Mouse (Mus musculus) midbrain, embryonic 12.5 days (tissue): Measurements from ENCODE around the gene Ptges3. TPM values are rescaled to one million over a fixed set of nuclear protein-coding genes. Genes with fewer than 3 reads are reported as not detected.
"Not testable (repeated sequence)": the region's sequence is repeated elsewhere in the genome, so short reads cannot be mapped to it uniquely, and the experiment has no call there.

Source experiments
- ATAC-seq: fragments of 200-750 bp; cut with Nextera tagmentation; 2 replicates; pipeline ENCODE4 v1.8.0; 2017; ENCODE audit warnings: low read depth, moderate TSS enrichment, moderate library complexity; ENCODE audit not compliant: low FRiP score
- H3K27ac ChIP-seq: fragments of 300-500 bp; sonication (generic); replicated peaks from 2 replicates; pipeline ENCODE4 v1.5.1; 2016; ENCODE audit warnings: mild to moderate bottlenecking
- H3K27me3 ChIP-seq: fragments of 300-500 bp; sonication (generic); 2 replicates; pipeline ENCODE4 v1.6.1; 2016; ENCODE audit warnings: mild to moderate bottlenecking
- H3K36me3 ChIP-seq: fragments of 300-500 bp; sonication (generic); 2 replicates; pipeline ENCODE4 v1.6.1; 2016
- H3K4me1 ChIP-seq: fragments of 300-500 bp; sonication (generic); 2 replicates; pipeline ENCODE4 v1.6.1; 2016
- H3K4me2 ChIP-seq: fragments of 300-500 bp; sonication (generic); replicated peaks from 2 replicates; pipeline ENCODE4 v1.6.1; 2016; ENCODE audit warnings: mild to moderate bottlenecking, moderate library complexity
- H3K4me3 ChIP-seq: fragments of 300-500 bp; sonication (generic); 2 replicates; pipeline ENCODE4 v1.5.1; 2016; ENCODE audit warnings: mild to moderate bottlenecking
- H3K9ac ChIP-seq: fragments of 300-500 bp; sonication (generic); replicated peaks from 2 replicates; pipeline ENCODE4 v1.6.1; 2016; ENCODE audit warnings: mild to moderate bottlenecking, moderate library complexity
- H3K9me3 ChIP-seq: fragments of 300-500 bp; sonication (generic); 2 replicates; pipeline ENCODE4 v1.6.1; 2016; ENCODE audit warnings: mild to moderate bottlenecking
- WGBS: fragments of 180-500 bp; shearing (Covaris S2); methylation state at CpG from one replicate; pipeline ENCODE4 v1.1.7; 2016; 5-methylcytosine and 5-hydroxymethylcytosine counted together
- polyA plus RNA-seq: library from polyadenylated mRNA; unstranded; fragments of >200 nt; fragmentation: Nextera tagmentation; extraction: Ambion mirVana; gene quantifications from 2 replicates; pipeline ENCODE4 v1.2.1, GENCODE M21; 2016

Gene Ptges3
- polyA plus RNA-seq, 1 experiment from 2014 or later, result 545 TPM

DNA sequence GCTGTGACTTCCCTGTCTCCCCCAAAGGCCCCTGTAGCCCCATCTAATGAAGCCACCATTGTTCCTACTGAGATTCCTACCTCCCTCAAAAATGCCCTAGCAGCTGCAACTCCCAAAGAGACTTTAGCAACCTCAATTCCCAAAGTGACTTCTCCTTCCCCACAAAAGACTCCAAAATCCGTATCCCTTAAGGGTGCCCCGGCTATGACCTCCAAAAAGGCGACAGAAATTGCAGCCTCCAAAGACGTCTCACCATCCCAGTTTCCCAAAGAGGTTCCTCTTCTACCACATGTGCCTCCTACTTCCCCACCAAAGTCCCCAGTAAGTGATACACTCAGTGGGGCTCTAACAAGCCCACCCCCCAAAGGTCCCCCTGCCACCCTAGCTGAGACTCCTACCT, 17.1 kb upstream of the Ptges3 start:
- Histone ChIP-seq H3K9me3 (no peaks in the 10 kb centered on the region), H3K4me1 (peaks cover 40% of the 10 kb centered on the region), H3K4me2 (no peak overlapping the region), H3K36me3 (peaks cover 79% of the 10 kb centered on the region), H3K27ac (no peak overlapping the region), H3K27me3 (no peaks in the 10 kb centered on the region), H3K9ac (no peak overlapping the region), H3K4me3 (no peak overlapping the region)
- ATAC-seq, result no peak
- WGBS, result 82% methylated on average over 4 of the region's 4 CpGs

DNA sequence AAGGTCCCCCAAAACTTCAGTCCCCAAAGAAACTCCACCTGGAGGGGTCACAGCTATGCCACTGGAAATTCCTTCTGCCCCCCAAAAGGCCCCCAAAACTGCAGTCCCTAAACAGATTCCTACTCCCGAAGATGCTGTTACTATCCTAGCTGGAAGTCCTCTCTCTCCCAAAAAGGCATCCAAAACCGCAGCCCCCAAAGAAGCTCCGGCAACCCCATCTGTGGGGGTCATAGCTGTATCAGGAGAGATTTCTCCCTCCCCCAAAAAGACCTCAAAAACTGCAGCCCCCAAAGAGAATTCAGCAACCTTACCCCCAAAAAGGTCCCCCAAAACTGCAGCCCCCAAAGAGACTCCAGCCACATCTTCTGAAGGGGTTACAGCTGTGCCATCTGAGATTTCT, 16.3 kb upstream of the Ptges3 start:
- Histone ChIP-seq H3K4me3 (no peak overlapping the region), H3K9ac (no peak overlapping the region), H3K27ac (no peak overlapping the region), H3K4me2 (no peak overlapping the region), H3K4me1 (peaks cover 32% of the 10 kb centered on the region), H3K36me3 (peaks cover 85% of the 10 kb centered on the region), H3K27me3 (no peaks in the 10 kb centered on the region), H3K9me3 (no peaks in the 10 kb centered on the region)
- WGBS, result 91% methylated on average over 3 of the region's 3 CpGs
- ATAC-seq, result no peak

DNA sequence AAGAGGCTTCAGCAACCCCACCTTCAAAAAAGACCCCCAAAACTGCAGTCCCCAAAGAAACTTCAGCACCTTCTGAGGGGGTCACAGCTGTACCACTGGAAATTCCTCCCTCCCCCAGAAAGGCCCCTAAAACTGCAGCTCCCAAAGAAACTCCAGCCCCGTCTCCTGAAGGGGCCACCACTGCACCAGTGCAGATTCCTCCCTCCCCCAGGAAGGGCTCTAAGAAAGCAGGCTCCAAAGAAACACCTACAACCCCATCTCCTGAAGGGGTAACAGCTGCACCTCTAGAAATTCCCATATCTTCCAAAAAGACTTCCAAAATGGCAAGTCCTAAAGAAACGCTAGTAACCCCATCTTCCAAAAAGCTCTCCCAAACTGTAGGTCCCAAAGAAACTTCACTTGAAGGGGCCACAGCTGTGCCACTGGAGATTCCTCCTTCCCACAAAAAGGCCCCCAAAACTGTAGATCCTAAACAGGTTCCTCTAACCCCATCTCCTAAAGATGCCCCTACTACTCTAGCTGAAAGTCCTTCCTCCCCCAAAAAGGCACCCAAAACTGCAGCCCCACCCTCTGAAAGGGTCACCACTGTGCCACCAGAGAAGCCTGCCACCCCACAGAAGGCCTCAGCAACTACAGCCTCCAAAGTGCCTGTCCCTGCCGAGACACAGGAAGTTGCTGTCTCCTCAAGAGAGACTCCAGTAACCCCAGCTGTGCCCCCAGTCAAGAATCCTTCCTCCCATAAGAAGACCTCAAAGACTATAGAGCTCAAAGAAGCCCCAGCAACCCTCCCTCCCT, 15.5 kb upstream of the Ptges3 start:
- H3K9ac ChIP-seq, result no peak overlapping the region
- WGBS, result 74% methylated on average over 3 of the region's 3 CpGs
- no peaks in the 10 kb centered on the region for H3K27me3 ChIP-seq
- ATAC-seq, result no peak
- H3K4me2 ChIP-seq, result no peak overlapping the region
- H3K36me3 ChIP-seq, result peaks cover 93% of the 10 kb centered on the region
- H3K27ac ChIP-seq, result no peak overlapping the region
- H3K4me1 ChIP-seq, result peaks cover 27% of the 10 kb centered on the region
- H3K4me3 ChIP-seq, result no peak overlapping the region
- H3K9me3 ChIP-seq, result no peaks in the 10 kb centered on the region

DNA sequence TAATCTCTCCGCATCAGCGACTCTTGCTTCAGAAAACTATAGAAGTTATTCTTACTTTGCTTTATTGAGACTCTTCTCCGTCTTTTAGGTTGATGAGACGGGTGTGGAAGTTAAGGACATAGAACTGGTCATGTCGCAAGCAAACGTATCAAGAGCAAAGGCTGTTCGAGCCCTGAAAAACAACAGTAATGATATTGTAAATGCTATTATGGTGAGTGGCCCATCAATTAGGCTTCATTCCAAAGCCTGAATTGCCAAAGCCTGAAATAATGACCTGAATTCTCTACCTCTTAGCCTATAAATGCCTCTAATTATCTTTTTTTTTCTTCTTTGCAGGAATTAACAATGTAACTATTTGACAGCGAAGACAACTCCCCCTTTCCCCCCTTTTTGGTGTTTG, 10.6 kb upstream of the Ptges3 start:
- H3K4me1 ChIP-seq, result 0 out of 2 replicates have a peak, but pooled peaks cover 10% of the 10 kb centered on the region
- H3K27me3 ChIP-seq, result no peaks in the 10 kb centered on the region
- no peak overlapping the region for H3K4me3 ChIP-seq
- ATAC-seq, result no peak
- H3K9ac ChIP-seq, result no peak overlapping the region
- H3K36me3 ChIP-seq, result peaks cover 81% of the 10 kb centered on the region
- no peaks in the 10 kb centered on the region for H3K9me3 ChIP-seq
- H3K27ac ChIP-seq, result no peak overlapping the region
- WGBS, result 97% methylated on average over 8 of the region's 8 CpGs
- no peak overlapping the region for H3K4me2 ChIP-seq

DNA sequence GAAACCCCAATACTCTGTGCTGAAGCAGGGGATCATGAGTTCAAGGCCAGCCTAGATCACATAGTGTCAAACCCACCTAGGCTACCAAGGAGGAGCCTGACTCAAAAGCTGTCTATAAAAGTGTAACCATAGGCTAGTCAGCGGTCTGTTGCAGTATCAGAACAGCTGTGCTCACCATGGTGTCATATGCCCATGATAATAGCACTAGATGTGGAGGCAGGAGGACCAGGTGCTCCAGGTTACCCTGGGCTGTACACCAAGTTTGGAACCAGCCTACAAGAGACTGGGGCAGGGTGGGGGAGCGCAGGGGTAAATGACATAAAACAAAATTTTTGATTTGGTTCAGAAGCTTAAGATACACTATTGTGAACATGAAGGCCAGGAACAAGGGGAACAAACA, 9.0 kb upstream of the Ptges3 start:
- ATAC-seq, result no peak; the same call in 1 of the 2 replicates
- Histone ChIP-seq H3K9ac (no peak overlapping the region), H3K9me3 (no peaks in the 10 kb centered on the region), H3K27ac (no peak overlapping the region), H3K27me3 (no peaks in the 10 kb centered on the region), H3K4me1 (0 out of 2 replicates have a peak, but pooled peaks cover 3% of the 10 kb centered on the region), H3K36me3 (peaks cover 65% of the 10 kb centered on the region), H3K4me2 (no peak overlapping the region), H3K4me3 (no peak overlapping the region)
- WGBS, result 98% methylated on average over 2 of the region's 2 CpGs

DNA sequence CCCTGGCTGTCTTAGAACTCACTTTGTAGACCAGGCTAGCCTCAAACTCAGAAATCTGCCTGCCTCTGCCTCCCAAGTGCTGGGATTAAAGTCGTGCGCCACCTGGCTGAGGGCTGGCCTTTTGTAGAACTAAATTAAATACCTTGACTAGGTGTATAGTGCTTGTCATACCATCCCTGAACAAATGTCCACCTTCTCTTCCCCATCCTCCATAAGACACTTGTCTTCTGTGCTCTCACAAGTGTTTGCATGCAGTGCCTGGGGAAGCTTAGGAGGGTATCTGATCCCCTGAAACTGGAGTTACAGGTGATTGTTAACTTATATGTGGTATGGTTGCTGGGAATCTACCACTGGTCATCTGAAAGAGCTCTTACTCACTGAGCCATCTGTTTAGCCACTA, 8.4 kb upstream of the Ptges3 start:
- Histone ChIP-seq H3K27ac (no peak overlapping the region), H3K27me3 (no peaks in the 10 kb centered on the region), H3K4me2 (no peak overlapping the region), H3K4me1 (no peaks in the 10 kb centered on the region), H3K4me3 (no peak overlapping the region), H3K9ac (no peak overlapping the region), H3K9me3 (no peaks in the 10 kb centered on the region), H3K36me3 (peaks cover 59% of the 10 kb centered on the region)
- 92% methylated on average over 2 of the region's 2 CpGs for WGBS
- ATAC-seq, result no peak

DNA sequence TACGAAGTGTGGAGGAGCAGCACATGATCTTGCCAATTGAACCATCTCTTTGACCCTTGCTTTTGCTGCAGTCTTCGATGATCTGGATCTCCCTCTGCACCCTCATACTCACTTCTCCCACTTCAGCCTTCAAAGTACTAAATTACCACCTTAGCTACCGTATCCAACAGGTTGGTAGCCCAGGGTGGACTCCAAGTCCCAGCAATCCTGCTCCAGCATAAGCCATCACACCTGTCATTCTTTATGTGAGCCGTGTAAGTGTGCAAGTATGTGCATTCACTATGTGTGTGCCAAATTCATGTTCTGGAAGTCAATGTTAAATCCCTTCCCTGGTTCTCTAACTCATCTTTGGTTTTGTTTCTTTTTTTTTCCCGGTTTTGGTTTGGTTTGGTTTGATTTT, 7.2 kb upstream of the Ptges3 start:
- no peaks in the 10 kb centered on the region for H3K4me1 ChIP-seq
- H3K9me3 ChIP-seq, result no peaks in the 10 kb centered on the region
- no peak overlapping the region for H3K27ac ChIP-seq
- H3K4me3 ChIP-seq, result no peak overlapping the region
- H3K4me2 ChIP-seq, result no peak overlapping the region
- peaks cover 47% of the 10 kb centered on the region for H3K36me3 ChIP-seq
- WGBS, result 98% methylated on average over 5 of the region's 5 CpGs
- no peaks in the 10 kb centered on the region for H3K27me3 ChIP-seq
- H3K9ac ChIP-seq, result no peak overlapping the region
- ATAC-seq, result no peak

DNA sequence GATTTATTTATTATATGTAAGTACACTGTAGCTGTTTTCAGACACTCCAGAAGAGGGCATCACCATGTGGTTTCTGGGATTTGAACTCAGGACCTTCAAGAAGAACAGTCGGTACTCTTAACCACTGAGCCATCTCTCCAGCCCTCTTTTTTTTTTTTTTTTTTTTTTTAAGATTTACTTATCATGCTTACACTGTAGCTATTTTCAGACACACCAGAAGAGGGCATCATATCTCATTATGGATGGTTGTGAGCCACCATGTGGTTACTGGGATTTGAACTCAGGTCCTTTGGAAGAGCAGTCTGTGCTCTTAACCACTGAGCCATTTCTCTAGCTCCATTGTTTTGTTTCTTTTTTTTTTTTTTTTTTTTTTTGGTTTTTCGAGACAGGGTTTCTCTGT, 6.6 kb upstream of the Ptges3 start:
- not testable (repeated sequence) for H3K9ac ChIP-seq, ATAC-seq, H3K4me3 ChIP-seq, H3K27me3 ChIP-seq, H3K4me2 ChIP-seq, H3K4me1 ChIP-seq, H3K27ac ChIP-seq, H3K9me3 ChIP-seq
- peaks cover 42% of the 10 kb centered on the region for H3K36me3 ChIP-seq
- 95% methylated on average over 1 of the region's 2 CpGs for WGBS

DNA sequence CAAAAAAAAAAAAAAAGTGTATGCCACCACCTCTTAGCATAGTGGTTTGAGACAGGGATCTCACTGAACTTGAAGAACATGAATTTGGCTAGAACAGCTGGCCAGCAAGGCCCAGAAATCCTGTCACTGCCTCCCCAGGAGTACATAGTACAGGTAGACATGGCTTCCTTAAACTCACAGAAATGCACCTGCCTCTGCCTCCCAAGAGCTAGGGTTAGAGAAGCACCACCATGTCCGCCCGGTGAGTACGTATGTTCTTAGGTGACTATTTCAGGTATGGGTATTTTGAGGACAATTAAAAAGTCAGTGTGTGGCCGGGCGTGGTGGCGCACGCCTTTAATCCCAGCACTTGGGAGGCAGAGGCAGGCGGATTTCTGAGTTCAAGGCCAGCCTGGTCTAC, 5.8 kb upstream of the Ptges3 start:
- Histone ChIP-seq H3K9me3 (no peaks in the 10 kb centered on the region), H3K9ac (no peak overlapping the region), H3K27me3 (no peaks in the 10 kb centered on the region), H3K4me2 (no peak overlapping the region), H3K4me1 (peaks cover 5% of the 10 kb centered on the region), H3K27ac (no peak overlapping the region), H3K36me3 (peaks cover 35% of the 10 kb centered on the region), H3K4me3 (no peak overlapping the region)
- ATAC-seq, result no peak
- WGBS, result 92% methylated on average over 8 of the region's 8 CpGs

DNA sequence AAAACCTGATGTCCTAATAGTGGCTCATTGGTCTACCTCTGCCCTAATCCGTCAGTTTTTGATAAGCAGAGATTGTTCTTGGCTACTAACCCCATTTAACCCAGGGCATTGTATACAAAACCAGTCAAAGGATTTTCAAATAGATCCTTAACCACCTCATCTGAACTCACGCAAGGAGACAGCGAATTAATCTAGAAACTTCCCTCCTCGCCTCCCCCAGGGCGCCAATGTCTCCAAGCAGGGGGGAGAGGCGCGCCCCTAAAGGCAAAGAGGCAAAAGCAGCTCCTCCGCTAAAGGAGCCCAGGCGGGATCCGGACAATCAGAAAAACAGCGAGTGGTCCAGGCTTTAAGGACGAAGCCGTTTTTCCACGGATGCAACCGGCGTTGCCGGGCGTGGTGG, 570 bp upstream of the Ptges3 start:
- Histone ChIP-seq H3K9ac (peak overlapping the region; percentile 92), H3K4me2 (peak overlapping the region; percentile 68), H3K27ac (peak overlapping the region; percentile 99), H3K36me3 (0 out of 2 replicates have a peak, but pooled peaks cover 7% of the 10 kb centered on the region), H3K4me1 (peaks cover 23% of the 10 kb centered on the region), H3K4me3 (peak overlapping the region; percentile 90), H3K27me3 (no peaks in the 10 kb centered on the region), H3K9me3 (no peaks in the 10 kb centered on the region)
- WGBS, result 1% methylated on average over 18 of the region's 18 CpGs
- ATAC-seq, result peak; percentile 0; the same call in 1 of the 2 replicates

DNA sequence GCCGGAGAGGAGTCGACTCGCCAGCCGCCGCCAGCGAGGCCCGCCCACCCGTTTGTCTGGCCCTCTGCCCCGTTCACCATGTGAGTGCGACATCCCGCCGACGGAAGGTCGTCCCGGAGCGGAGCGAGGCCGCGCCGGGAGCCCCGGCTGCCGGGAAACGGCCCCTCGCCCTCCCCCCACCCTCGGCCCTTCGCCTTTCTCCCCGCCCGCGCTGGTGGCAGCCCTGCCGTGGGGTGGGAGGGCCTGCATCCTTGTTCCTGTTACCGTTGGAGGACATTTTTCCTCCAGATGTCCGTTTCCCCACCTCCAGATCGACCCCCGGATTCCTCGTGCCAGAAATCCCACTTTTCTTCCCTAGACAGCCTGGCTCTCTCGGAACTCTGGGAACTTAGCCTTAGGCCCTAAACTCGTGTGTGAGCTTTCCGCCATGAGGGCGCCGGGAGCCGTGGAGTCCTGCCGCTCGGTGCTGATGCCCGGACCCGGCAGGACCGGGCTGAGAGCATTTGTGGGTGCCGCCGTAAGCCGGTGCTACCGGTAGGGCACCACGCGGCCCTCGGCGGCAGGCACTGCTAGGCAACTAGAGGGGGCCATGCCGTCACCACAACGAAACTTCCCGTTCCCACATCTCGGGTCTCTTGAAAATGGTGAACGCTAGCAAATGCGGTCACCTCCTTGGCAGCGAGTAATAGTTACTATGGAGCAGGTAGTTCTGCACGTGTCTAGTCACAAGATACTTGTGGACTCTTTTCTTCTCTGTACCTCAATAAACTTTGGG, 640 bp downstream of the Ptges3 start:
- H3K4me1 ChIP-seq, result peaks cover 23% of the 10 kb centered on the region
- H3K4me2 ChIP-seq, result peak overlapping the region; percentile 68
- peak overlapping the region; percentile 99 for H3K27ac ChIP-seq
- under 1% methylated on average over 56 of the region's 62 CpGs for WGBS
- no peaks in the 10 kb centered on the region for H3K9me3 ChIP-seq
- H3K27me3 ChIP-seq, result no peaks in the 10 kb centered on the region
- H3K9ac ChIP-seq, result peak overlapping the region; percentile 92
- peak overlapping the region; percentile 90 for H3K4me3 ChIP-seq
- H3K36me3 ChIP-seq, result peaks cover 14% of the 10 kb centered on the region; the same call in 1 of the 2 replicates
- peak; percentile 64 for ATAC-seq

DNA sequence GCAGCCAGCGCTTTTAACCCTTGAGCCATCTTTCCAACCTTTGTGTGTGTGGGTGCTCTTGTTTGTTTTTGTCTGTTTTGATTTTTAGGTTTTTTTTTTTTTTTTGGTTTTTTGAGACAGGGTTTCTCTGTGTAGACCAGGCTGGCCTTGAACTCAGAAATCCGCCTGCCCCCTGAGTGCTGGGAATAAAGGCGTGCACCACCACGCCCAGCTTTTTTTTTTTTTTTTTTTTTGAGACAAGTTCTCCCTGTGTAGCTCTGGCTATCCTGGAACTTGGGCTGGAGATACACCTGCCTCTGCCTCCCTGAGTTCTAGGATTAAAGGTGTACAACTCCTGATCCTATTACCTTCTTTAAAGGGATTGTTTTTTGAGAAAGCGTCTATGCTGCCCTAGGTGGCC, 2.4 kb downstream of the Ptges3 start:
- Histone ChIP-seq H3K4me3 (peak overlapping the region; percentile 90; the same call in 1 of the 2 replicates), H3K36me3 (peaks cover 14% of the 10 kb centered on the region), H3K4me1 (peaks cover 23% of the 10 kb centered on the region), H3K9me3 (no peaks in the 10 kb centered on the region), H3K4me2 (peak overlapping the region; percentile 68), H3K27me3 (no peaks in the 10 kb centered on the region), H3K9ac (peak overlapping the region; percentile 92; the same call in 1 of the 2 replicates), H3K27ac (no peak overlapping the region)
- 91% methylated on average over 5 of the region's 5 CpGs for WGBS
- ATAC-seq, result no peak
